Mouse (Mus musculus): ENCODE data around the gene Sfxn2.

Sfxn2 gene

GRCm38 (mm10) chr19:46572951-46573937, at the start of gene Sfxn2, which contains the start of gene Arl3:
TSS of gene Sfxn2 (plus strand) at chr19:46573365.
TSS of gene Arl3 (minus strand) at chr19:46573198.
- DNase-seq (ENCODE audit: low read depth, low spot score), result peak; percentile 97

GRCm38 (mm10) chr19:46523480-46524151, 49.5 kb upstream of the Sfxn2 start:
- DNase-seq (ENCODE audit: low read depth, low spot score), result no peak

GRCm38 (mm10) chr19:46524152-46524544, 49.0 kb upstream of the Sfxn2 start:
- no peak for DNase-seq (ENCODE audit: low read depth, low spot score)

- DNase-seq (ENCODE audit: low read depth, low spot score), result no peak
Observed at GRCm38 (mm10) chr19:46524601-46525321, 48.4 kb upstream of the Sfxn2 start.

GRCm38 (mm10) chr19:46525691-46526631, 47.2 kb upstream of the Sfxn2 start:
- DNase-seq (ENCODE audit: low read depth, low spot score), result no peak

- DNase-seq (ENCODE audit: low read depth, low spot score), result no peak
Observed at GRCm38 (mm10) chr19:46527632-46528528, 45.3 kb upstream of the Sfxn2 start.

- DNase-seq (ENCODE audit: low read depth, low spot score), result peak; percentile 50
Observed at GRCm38 (mm10) chr19:46528529-46529213, 44.5 kb upstream of the Sfxn2 start.

- DNase-seq (ENCODE audit: low read depth, low spot score), result no peak
Observed at GRCm38 (mm10) chr19:46529601-46530448, 43.3 kb upstream of the Sfxn2 start.

GRCm38 (mm10) chr19:46530449-46530990, 42.6 kb upstream of the Sfxn2 start:
- DNase-seq (ENCODE audit: low read depth, low spot score), result no peak

- no peak for DNase-seq (ENCODE audit: low read depth, low spot score)
Observed at GRCm38 (mm10) chr19:46531071-46532030, 41.8 kb upstream of the Sfxn2 start.

GRCm38 (mm10) chr19:46532031-46532688, 41.0 kb upstream of the Sfxn2 start:
- no peak for DNase-seq (ENCODE audit: low read depth, low spot score)

GRCm38 (mm10) chr19:46533066-46533465, 40.1 kb upstream of the Sfxn2 start:
- no peak for DNase-seq (ENCODE audit: low read depth, low spot score)

GRCm38 (mm10) chr19:46533525-46533924, 39.6 kb upstream of the Sfxn2 start:
- DNase-seq (ENCODE audit: low read depth, low spot score), result no peak

GRCm38 (mm10) chr19:46534542-46535098, 38.5 kb upstream of the Sfxn2 start:
- DNase-seq (ENCODE audit: low read depth, low spot score), result no peak

GRCm38 (mm10) chr19:46537357-46537756, 35.8 kb upstream of the Sfxn2 start:
- no peak for DNase-seq (ENCODE audit: low read depth, low spot score)

- DNase-seq (ENCODE audit: low read depth, low spot score), result no peak
Observed at GRCm38 (mm10) chr19:46538213-46538612, 35.0 kb upstream of the Sfxn2 start.

Data from CD4-positive helper T cell, adult 2 months (primary cell).